Mouse (Mus musculus): ENCODE measurements around the gene Kcnc1.

DNA sequence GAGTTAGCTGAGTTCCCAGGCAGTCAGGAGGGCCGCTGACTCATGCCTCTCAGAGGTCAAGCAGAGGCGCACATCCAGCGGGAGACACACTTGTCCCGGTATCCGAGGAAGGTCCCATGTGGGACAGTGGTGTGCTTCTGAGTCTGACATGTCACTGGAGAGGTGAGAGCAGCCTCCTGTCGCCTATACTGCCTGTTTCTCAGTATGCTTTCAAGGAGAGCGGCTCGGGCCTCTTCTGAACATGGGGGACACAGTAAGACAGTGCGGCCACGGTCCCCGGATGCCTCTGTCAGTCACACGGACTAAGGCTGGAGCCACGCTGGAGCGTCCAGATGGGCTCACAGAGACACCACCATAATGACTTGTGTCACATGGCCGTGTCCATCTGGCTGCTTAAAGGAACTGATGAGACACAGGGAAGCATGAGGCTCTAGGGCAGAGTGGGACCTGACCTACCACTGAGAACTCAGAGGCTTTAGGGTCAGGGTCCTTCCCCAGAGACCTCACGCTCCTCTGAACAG lies 21.9 kb downstream of the Kcnc1 start:
- TF ChIP-seq CTCF (IDR thresholded peaks at IDR 0.05; ENCODE audit: borderline replicate concordance, insufficient read depth, low read length) = no peak
- TF ChIP-seq POLR2A (IDR thresholded peaks at IDR 0.05; ENCODE audit: low read depth, low read length) = no peak
